Mouse (Mus musculus): ENCODE measurements around the gene Rab11fip3. TPM values are rescaled to one million over a fixed set of nuclear protein-coding genes. Genes with fewer than 3 reads are reported as not detected.

Gene Rab11fip3
- polyA plus RNA-seq, 1 experiment = 98.1 TPM

- no peak for DNase-seq (ENCODE audit: extremely low spot score in 1 of 2, low spot score in 1 of 2)
Measured at GRCm38 (mm10) chr17:26005731-26006450, 63.5 kb downstream of the Rab11fip3 start.

GRCm38 (mm10) chr17:26004711-26005110 is 64.6 kb downstream of the Rab11fip3 start:
- no peak for DNase-seq (ENCODE audit: extremely low spot score in 1 of 2, low spot score in 1 of 2)

GRCm38 (mm10) chr17:26003864-26004263 is 65.5 kb downstream of the Rab11fip3 start:
- DNase-seq (ENCODE audit: extremely low spot score in 1 of 2, low spot score in 1 of 2) = no peak

- no peak for DNase-seq (ENCODE audit: extremely low spot score in 1 of 2, low spot score in 1 of 2)
Measured at GRCm38 (mm10) chr17:25998425-25998824, 70.9 kb downstream of the Rab11fip3 start.

- DNase-seq (ENCODE audit: extremely low spot score in 1 of 2, low spot score in 1 of 2) = no peak
Measured at GRCm38 (mm10) chr17:25993489-25993888, 75.9 kb downstream of the Rab11fip3 start.

GRCm38 (mm10) chr17:25992274-25992673 is 77.1 kb downstream of the Rab11fip3 start:
- no peak for DNase-seq (ENCODE audit: extremely low spot score in 1 of 2, low spot score in 1 of 2)

- no peak for DNase-seq (ENCODE audit: extremely low spot score in 1 of 2, low spot score in 1 of 2)
Measured at GRCm38 (mm10) chr17:25990331-25990730, 79.0 kb downstream of the Rab11fip3 start.

GRCm38 (mm10) chr17:25985306-25986294 is 83.8 kb downstream of the Rab11fip3 start, which contains the start of gene Capn15:
Capn15 (minus strand) TSS chr17:25985796.
- peak; percentile 95 to 97 for DNase-seq (ENCODE audit: extremely low spot score in 1 of 2, low spot score in 1 of 2)

GRCm38 (mm10) chr17:25984556-25985305 is 84.6 kb downstream of the Rab11fip3 start:
- DNase-seq (ENCODE audit: extremely low spot score in 1 of 2, low spot score in 1 of 2) = peak in 1 of 2 experiments; percentile 16

GRCm38 (mm10) chr17:25984066-25984465 is 85.3 kb downstream of the Rab11fip3 start:
- DNase-seq (ENCODE audit: extremely low spot score in 1 of 2, low spot score in 1 of 2) = no peak

GRCm38 (mm10) chr17:25982913-25983312 is 86.4 kb downstream of the Rab11fip3 start:
- no peak for DNase-seq (ENCODE audit: extremely low spot score in 1 of 2, low spot score in 1 of 2)

- peak in 1 of 2 experiments; percentile 49 for DNase-seq (ENCODE audit: extremely low spot score in 1 of 2, low spot score in 1 of 2)
Measured at GRCm38 (mm10) chr17:25980854-25981253, 88.5 kb downstream of the Rab11fip3 start.

GRCm38 (mm10) chr17:25979829-25980738 is 89.3 kb downstream of the Rab11fip3 start:
- no peak for DNase-seq (ENCODE audit: extremely low spot score in 1 of 2, low spot score in 1 of 2)

GRCm38 (mm10) chr17:25970954-25971707 is 98.2 kb downstream of the Rab11fip3 start:
- no peak for DNase-seq (ENCODE audit: extremely low spot score in 1 of 2, low spot score in 1 of 2)

GRCm38 (mm10) chr17:25970448-25970847 is 98.9 kb downstream of the Rab11fip3 start:
- DNase-seq (ENCODE audit: extremely low spot score in 1 of 2, low spot score in 1 of 2) = no peak

GRCm38 (mm10) chr17:25968176-25968575 is 101.2 kb downstream of the Rab11fip3 start:
- no peak for DNase-seq (ENCODE audit: extremely low spot score in 1 of 2, low spot score in 1 of 2)

GRCm38 (mm10) chr17:25967652-25968051 is 101.7 kb downstream of the Rab11fip3 start:
- peak in 1 of 2 experiments; percentile 14 for DNase-seq (ENCODE audit: extremely low spot score in 1 of 2, low spot score in 1 of 2)

- DNase-seq (ENCODE audit: extremely low spot score in 1 of 2, low spot score in 1 of 2) = no peak
Measured at GRCm38 (mm10) chr17:25964271-25964670, 105.1 kb downstream of the Rab11fip3 start.

GRCm38 (mm10) chr17:25962413-25962905 is 106.9 kb downstream of the Rab11fip3 start:
- DNase-seq (ENCODE audit: extremely low spot score in 1 of 2, low spot score in 1 of 2) = no peak

All from frontal cortex, adult 2 months (tissue).